8 mouse cellular contexts compared by ENCODE assay signal in the genomic region with DNA sequence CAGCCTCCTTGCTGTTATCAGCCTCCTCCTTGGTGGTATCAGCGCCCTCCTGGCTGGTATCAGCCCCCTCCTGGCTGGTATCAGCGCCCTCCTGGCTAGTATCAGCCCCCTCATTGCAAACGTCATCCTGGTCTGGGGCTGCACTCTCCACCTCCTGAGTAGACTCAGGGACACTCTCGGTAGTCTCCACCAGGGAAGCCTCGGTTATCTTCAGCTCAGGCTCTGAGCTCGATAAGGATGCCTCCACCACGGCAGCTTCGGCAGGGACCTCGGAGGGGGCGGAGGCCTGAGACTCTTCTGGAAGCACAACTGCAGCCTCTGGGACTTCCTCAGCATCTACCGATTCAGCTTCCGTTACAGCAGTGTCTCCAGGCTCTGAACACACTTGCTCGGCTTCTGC. TPM values are rescaled to one million over a fixed set of nuclear protein-coding genes. Genes with fewer than 3 reads are reported as not detected.
DNase-seq lines count a peak whose midpoint lies in the region; ATAC-seq lines count a peak whose summit lies in the region.

No protein-coding gene starts in this region.

- H3K27ac ChIP-seq in hindbrain, embryonic 14.5 days = no peak overlapping the region
- H3K27ac ChIP-seq in midbrain, embryonic 11.5 days (ENCODE audit: low read depth, low read length) = no peak overlapping the region

- peak; percentile 52; the same call in 1 of the 2 replicates for ATAC-seq in frontal cortex, adult (ENCODE audit: low TSS enrichment)
- peak; percentile 95 for ATAC-seq in common myeloid progenitor, adult 5-6 weeks (replicated peaks; ENCODE audit: low read depth, poor library complexity, severe bottlenecking)
- no peak for ATAC-seq in hindbrain, embryonic 14.5 days (ENCODE audit: low FRiP score)
- ATAC-seq in midbrain, embryonic 11.5 days (ENCODE audit: low FRiP score) = no peak

- peak overlapping the region; percentile 36 for H3K4me2 ChIP-seq in hindbrain, embryonic 14.5 days (replicated peaks)
- H3K4me2 ChIP-seq in midbrain, embryonic 11.5 days = peak overlapping the region; percentile 28

- DNase-seq in frontal cortex, postnatal 10 days (ENCODE audit: low spot score in 2 of 2) = no peak
- DNase-seq in hindbrain, embryonic 14.5 days (ENCODE audit: low spot score) = no peak
- DNase-seq in midbrain, embryonic 11.5 days (ENCODE audit: low spot score, missing footprints) = peak; percentile 86
- no peak for DNase-seq in B cell, adult 2 months
- no peak for DNase-seq in left cerebral cortex, postnatal 4 days
- no peak for DNase-seq in adrenal gland, postnatal 25 days

- 0 out of 2 replicates have a peak, but pooled peaks cover 4% of the 10 kb centered on the region for H3K27me3 ChIP-seq in hindbrain, embryonic 14.5 days (ENCODE audit: control insufficient read depth, insufficient read depth, low read length)
- H3K27me3 ChIP-seq in midbrain, embryonic 11.5 days (ENCODE audit: control insufficient read depth, insufficient read depth, low read length) = no peaks in the 10 kb centered on the region; the same call in 1 of the 2 replicates

- no peaks in the 10 kb centered on the region for H3K9me3 ChIP-seq in hindbrain, embryonic 14.5 days (ENCODE audit: control insufficient read depth, low read length)
- H3K9me3 ChIP-seq in midbrain, embryonic 11.5 days (ENCODE audit: control insufficient read depth, low read length) = no peaks in the 10 kb centered on the region

- no peak overlapping the region for H3K4me3 ChIP-seq in hindbrain, embryonic 14.5 days (replicated peaks; ENCODE audit: low read length)
- no peak overlapping the region for H3K4me3 ChIP-seq in midbrain, embryonic 11.5 days (ENCODE audit: low read depth, low read length)

- H3K9ac ChIP-seq in hindbrain, embryonic 14.5 days = peak overlapping the region; percentile 26; the same call in 1 of the 2 replicates
- H3K9ac ChIP-seq in midbrain, embryonic 11.5 days (ENCODE audit: low read length) = peak overlapping the region; percentile 6; the same call in 1 of the 2 replicates

- 7% methylated on average over 13 of the region's 13 CpGs for WGBS in hindbrain, embryonic 14.5 days
- WGBS in midbrain, embryonic 11.5 days = 6% methylated on average over 13 of the region's 13 CpGs

- H3K36me3 ChIP-seq in hindbrain, embryonic 14.5 days (replicated peaks; ENCODE audit: control insufficient read depth, insufficient read depth) = no peaks in the 10 kb centered on the region
- no peaks in the 10 kb centered on the region for H3K36me3 ChIP-seq in midbrain, embryonic 11.5 days (ENCODE audit: control insufficient read depth, insufficient read depth, low read length)

- intact Hi-C loops in left cerebral cortex, postnatal 4 days (cut with DNase I) = no loop called here

- no peaks in the 10 kb centered on the region for H3K4me1 ChIP-seq in hindbrain, embryonic 14.5 days (replicated peaks; ENCODE audit: control insufficient read depth, insufficient read depth, low read length)
- peaks cover 3% of the 10 kb centered on the region; the same call in 1 of the 2 replicates for H3K4me1 ChIP-seq in midbrain, embryonic 11.5 days (ENCODE audit: control insufficient read depth, insufficient read depth, low read length)

RNA-seq across cellular contexts. Expression of gene Mgarp, which starts 7.6 kb away (rescaled TPM):
- not detected in 2 replicates for total RNA-seq in common myeloid progenitor, adult 5-6 weeks (2017)
- 0.16 and 1.3 TPM in 2 replicates for polyA plus RNA-seq in hindbrain, embryonic 14.5 days (2014; fragmentation: Nextera tagmentation; extraction: Ambion mirVana)
- 22.5 and 26.9 TPM in 2 replicates for polyA plus RNA-seq in midbrain, embryonic 11.5 days (2014; fragmentation: Nextera tagmentation; extraction: Ambion mirVana)
- not detected for total RNA-seq in left cerebral cortex, postnatal 4 days (2021)
- total RNA-seq in adrenal gland, postnatal 25 days (2021) = 637 and 688 TPM in 2 replicates

RNA-seq across cellular contexts. Expression of gene Ndufc1, which starts 19.9 kb away (rescaled TPM):
- total RNA-seq in common myeloid progenitor, adult 5-6 weeks (2017) = 22.7 and 50.2 TPM in 2 replicates
- polyA plus RNA-seq in hindbrain, embryonic 14.5 days (2014; fragmentation: Nextera tagmentation; extraction: Ambion mirVana) = 769 and 914 TPM in 2 replicates
- 739 and 783 TPM in 2 replicates for polyA plus RNA-seq in midbrain, embryonic 11.5 days (2014; fragmentation: Nextera tagmentation; extraction: Ambion mirVana)
- 100 to 1,000 TPM; 211 to 236 TPM for total RNA-seq in left cerebral cortex, postnatal 4 days (2021)
- 716 and 732 TPM in 2 replicates for total RNA-seq in adrenal gland, postnatal 25 days (2021)

RNA-seq across cellular contexts. Expression of gene Naa15, which starts 26.0 kb away (rescaled TPM):
- 193 and 245 TPM in 2 replicates for total RNA-seq in common myeloid progenitor, adult 5-6 weeks (2017)
- polyA plus RNA-seq in hindbrain, embryonic 14.5 days (2014; fragmentation: Nextera tagmentation; extraction: Ambion mirVana) = 35.7 and 38.8 TPM in 2 replicates
- polyA plus RNA-seq in midbrain, embryonic 11.5 days (2014; fragmentation: Nextera tagmentation; extraction: Ambion mirVana) = 54.5 and 57.0 TPM in 2 replicates
- total RNA-seq in left cerebral cortex, postnatal 4 days (2021) = 10 to 100 TPM; 72.5 to 75.8 TPM
- 56.0 and 65.8 TPM in 2 replicates for total RNA-seq in adrenal gland, postnatal 25 days (2021)

RNA-seq across cellular contexts. Expression of gene Elf2, which starts 48.4 kb away (rescaled TPM):
- 123 and 129 TPM in 2 replicates for total RNA-seq in common myeloid progenitor, adult 5-6 weeks (2017)
- 29.0 and 35.0 TPM in 2 replicates for polyA plus RNA-seq in hindbrain, embryonic 14.5 days (2014; fragmentation: Nextera tagmentation; extraction: Ambion mirVana)
- polyA plus RNA-seq in midbrain, embryonic 11.5 days (2014; fragmentation: Nextera tagmentation; extraction: Ambion mirVana) = 42.8 and 47.4 TPM in 2 replicates
- total RNA-seq in left cerebral cortex, postnatal 4 days (2021) = 10 to 100 TPM; 37.1 to 42.6 TPM
- 84.4 and 88.0 TPM in 2 replicates for total RNA-seq in adrenal gland, postnatal 25 days (2021)

Comparison
In these comparisons a context has a peak if more than half of its experiments do, and no peak if none do; other contexts are left out.
1. ATAC-seq: peak in frontal cortex, adult (single experiment) and common myeloid progenitor, adult 5-6 weeks (single experiment); none in hindbrain, embryonic 14.5 days (single experiment) and midbrain, embryonic 11.5 days (single experiment).
2. RNA of gene Mgarp, which starts 7.6 kb away (total RNA-seq): 637 to 688 TPM in adrenal gland, postnatal 25 days; not detected in left cerebral cortex, postnatal 4 days and not detected in common myeloid progenitor, adult 5-6 weeks; every median in the first group is over 100 times any median in the second.